ENCODE assay signal across 8 mouse cellular contexts in genomic region chr4:33188164-33188563, GRCm38 (mm10). TPM values are rescaled to one million over a fixed set of nuclear protein-coding genes. Genes with fewer than 3 reads are reported as not detected.
DNase-seq lines count a peak whose midpoint lies in the region; ATAC-seq lines count a peak whose summit lies in the region.
"Had no signal": no experiment of that assay in that cellular context is flagged by ENCODE, and none has a peak within 500 bp of the region (broad histone marks: within the 10 kb centered on the region; RNA-seq: fewer than 3 reads in every experiment).

No protein-coding gene starts in this region.

- no peak overlapping the region for H3K27ac ChIP-seq in forebrain, embryonic 11.5 days (ENCODE audit: low read depth, low read length)
- H3K27ac ChIP-seq in hindbrain, embryonic 14.5 days = peak overlapping the region; percentile 92
- H3K27ac ChIP-seq in limb, embryonic 13.5 days = no peak overlapping the region
- 0 out of 2 replicates have a peak overlapping the region, but pooled peaks have one; percentile 5 for H3K27ac ChIP-seq in midbrain, embryonic 16.5 days (ENCODE audit: low read length)

- no peak overlapping the region for H3K9ac ChIP-seq in forebrain, embryonic 11.5 days (ENCODE audit: low read length)
- peak overlapping the region; percentile 75 for H3K9ac ChIP-seq in hindbrain, embryonic 14.5 days
- no peak overlapping the region for H3K9ac ChIP-seq in limb, embryonic 13.5 days
- H3K9ac ChIP-seq in midbrain, embryonic 16.5 days (ENCODE audit: low read depth, low read length) = no peak overlapping the region

- no peak for ATAC-seq in forebrain, embryonic 11.5 days (replicated peaks; ENCODE audit: low FRiP score)
- no peak for ATAC-seq in hindbrain, embryonic 14.5 days (ENCODE audit: low FRiP score)
- no peak for ATAC-seq in limb, embryonic 13.5 days (ENCODE audit: low FRiP score, low read depth)
- no peak for ATAC-seq in midbrain, embryonic 16.5 days
- no peak for ATAC-seq in inflammation-experienced regulatory T-cells, adult 6 months

- peak overlapping the region; percentile 96; the same call in 1 of the 2 replicates for H3K4me2 ChIP-seq in forebrain, embryonic 11.5 days (ENCODE audit: low read depth, low read length, severe bottlenecking)
- peak overlapping the region; percentile 87 for H3K4me2 ChIP-seq in hindbrain, embryonic 14.5 days (replicated peaks)
- peak overlapping the region; percentile 84 for H3K4me2 ChIP-seq in limb, embryonic 13.5 days (replicated peaks)
- peak overlapping the region; percentile 91 for H3K4me2 ChIP-seq in midbrain, embryonic 16.5 days (ENCODE audit: low read length)

- H3K36me3 ChIP-seq in forebrain, embryonic 11.5 days (ENCODE audit: control insufficient read depth, insufficient read depth, low read length) = no peaks in the 10 kb centered on the region
- peaks cover 5% of the 10 kb centered on the region; the same call in 1 of the 2 replicates for H3K36me3 ChIP-seq in hindbrain, embryonic 14.5 days (replicated peaks; ENCODE audit: control insufficient read depth, insufficient read depth)
- no peaks in the 10 kb centered on the region for H3K36me3 ChIP-seq in limb, embryonic 13.5 days
- H3K36me3 ChIP-seq in midbrain, embryonic 16.5 days (ENCODE audit: control insufficient read depth, insufficient read depth, low read length) = peaks cover 7% of the 10 kb centered on the region; the same call in 1 of the 2 replicates

- H3K27me3 ChIP-seq in forebrain, embryonic 11.5 days (ENCODE audit: control insufficient read depth, insufficient read depth, low read length) = no peaks in the 10 kb centered on the region
- no peaks in the 10 kb centered on the region for H3K27me3 ChIP-seq in hindbrain, embryonic 14.5 days (ENCODE audit: control insufficient read depth, insufficient read depth, low read length)
- H3K27me3 ChIP-seq in limb, embryonic 13.5 days = no peaks in the 10 kb centered on the region
- H3K27me3 ChIP-seq in midbrain, embryonic 16.5 days (ENCODE audit: control insufficient read depth, insufficient read depth, low read depth, low read length) = no peaks in the 10 kb centered on the region; the same call in 1 of the 2 replicates

- peak; percentile 81 for DNase-seq in R1 (ENCODE audit: low read depth, low spot score)
- peak; percentile 84 for DNase-seq in adrenal gland, postnatal 14 days
- peak; percentile 71 for DNase-seq in forebrain, embryonic 11.5 days (ENCODE audit: low spot score)
- peak; percentile 68 for DNase-seq in hindbrain, embryonic 14.5 days (ENCODE audit: low spot score)

- 16% methylated on average over 9 of the region's 9 CpGs for WGBS in forebrain, embryonic 11.5 days
- 18% methylated on average over 9 of the region's 9 CpGs for WGBS in hindbrain, embryonic 14.5 days
- WGBS in limb, embryonic 13.5 days = 13% methylated on average over 9 of the region's 9 CpGs
- WGBS in midbrain, embryonic 16.5 days = 16% methylated on average over 9 of the region's 9 CpGs

- peak overlapping the region; percentile 62; the same call in 1 of the 2 replicates for H3K4me3 ChIP-seq in forebrain, embryonic 11.5 days (ENCODE audit: low read depth, low read length)
- peak overlapping the region; percentile 73 for H3K4me3 ChIP-seq in hindbrain, embryonic 14.5 days (replicated peaks; ENCODE audit: low read length)
- H3K4me3 ChIP-seq in limb, embryonic 13.5 days = peak overlapping the region; percentile 65; the same call in 1 of the 2 replicates
- peak overlapping the region; percentile 78 for H3K4me3 ChIP-seq in midbrain, embryonic 16.5 days (ENCODE audit: low read depth, low read length)
- H3K4me3 ChIP-seq: myocyte had no signal

- H3K4me1 ChIP-seq in forebrain, embryonic 11.5 days (replicated peaks; ENCODE audit: control insufficient read depth, insufficient read depth, low read length) = no peaks in the 10 kb centered on the region; the same call in 1 of the 2 replicates
- 0 out of 2 replicates have a peak, but pooled peaks cover 2% of the 10 kb centered on the region for H3K4me1 ChIP-seq in hindbrain, embryonic 14.5 days (replicated peaks; ENCODE audit: control insufficient read depth, insufficient read depth, low read length)
- H3K4me1 ChIP-seq in limb, embryonic 13.5 days = 0 out of 2 replicates have a peak, but pooled peaks cover 3% of the 10 kb centered on the region
- H3K4me1 ChIP-seq in midbrain, embryonic 16.5 days (ENCODE audit: control insufficient read depth, insufficient read depth, low read length) = peaks cover 7% of the 10 kb centered on the region; the same call in 1 of the 2 replicates

- no peaks in the 10 kb centered on the region for H3K9me3 ChIP-seq in forebrain, embryonic 11.5 days (ENCODE audit: control insufficient read depth, low read length)
- H3K9me3 ChIP-seq in hindbrain, embryonic 14.5 days (ENCODE audit: control insufficient read depth, low read length) = no peaks in the 10 kb centered on the region
- no peaks in the 10 kb centered on the region for H3K9me3 ChIP-seq in limb, embryonic 13.5 days
- H3K9me3 ChIP-seq in midbrain, embryonic 16.5 days (replicated peaks; ENCODE audit: control insufficient read depth, low read length, poor library complexity, severe bottlenecking) = no peaks in the 10 kb centered on the region

RNA-seq across cellular contexts. Expression of gene Pm20d2, which starts 1.4 kb away (rescaled TPM):
- total RNA-seq in adrenal gland, postnatal 14 days (2021) = 34.2 and 39.1 TPM in 2 replicates
- polyA plus RNA-seq in forebrain, embryonic 11.5 days (2014; fragmentation: Nextera tagmentation; extraction: Ambion mirVana) = 1.1 and 1.7 TPM in 2 replicates
- polyA plus RNA-seq in hindbrain, embryonic 14.5 days (2014; fragmentation: Nextera tagmentation; extraction: Ambion mirVana) = 2.1 and 2.3 TPM in 2 replicates
- 0.88 and 1.5 TPM in 2 replicates for polyA plus RNA-seq in limb, embryonic 13.5 days (2015; fragmentation: Nextera tagmentation; extraction: Ambion mirVana)
- 1.9 and 2.0 TPM in 2 replicates for polyA plus RNA-seq in midbrain, embryonic 16.5 days (2015; fragmentation: Nextera tagmentation; extraction: Ambion mirVana)
- polyA plus RNA-seq in inflammation-experienced regulatory T-cells, adult 6 months (2017; shearing (Covaris generic)) = not detected
- polyA plus RNA-seq: myocyte had no signal

RNA-seq across cellular contexts. Expression of gene Srsf12, which starts 20.6 kb away (rescaled TPM):
- 1.6 and 2.0 TPM in 2 replicates for total RNA-seq in adrenal gland, postnatal 14 days (2021)
- polyA plus RNA-seq in forebrain, embryonic 11.5 days (2014; fragmentation: Nextera tagmentation; extraction: Ambion mirVana) = 7.9 and 9.0 TPM in 2 replicates
- polyA plus RNA-seq in hindbrain, embryonic 14.5 days (2014; fragmentation: Nextera tagmentation; extraction: Ambion mirVana) = 68.5 and 80.0 TPM in 2 replicates
- polyA plus RNA-seq in limb, embryonic 13.5 days (2015; fragmentation: Nextera tagmentation; extraction: Ambion mirVana) = 19.6 and 19.8 TPM in 2 replicates
- polyA plus RNA-seq in midbrain, embryonic 16.5 days (2015; fragmentation: Nextera tagmentation; extraction: Ambion mirVana) = 73.3 and 82.4 TPM in 2 replicates
- 1 to 10 TPM; 1.4 to 4.2 (median 3.5) TPM for polyA plus RNA-seq in inflammation-experienced regulatory T-cells, adult 6 months (2017; shearing (Covaris generic))
- polyA plus RNA-seq: myocyte had no signal

RNA-seq across cellular contexts. Expression of gene Gabrr1, which starts 55.8 kb away (rescaled TPM):
- 0.15 and 0.19 TPM in 2 replicates for total RNA-seq in adrenal gland, postnatal 14 days (2021)
- polyA plus RNA-seq in forebrain, embryonic 11.5 days (2014; fragmentation: Nextera tagmentation; extraction: Ambion mirVana) = not detected in 2 replicates
- 0.23 and 0.24 TPM in 2 replicates for polyA plus RNA-seq in hindbrain, embryonic 14.5 days (2014; fragmentation: Nextera tagmentation; extraction: Ambion mirVana)
- polyA plus RNA-seq in limb, embryonic 13.5 days (2015; fragmentation: Nextera tagmentation; extraction: Ambion mirVana) = not detected in 2 replicates
- polyA plus RNA-seq in midbrain, embryonic 16.5 days (2015; fragmentation: Nextera tagmentation; extraction: Ambion mirVana) = 0.67 and 0.82 TPM in 2 replicates
- not detected for polyA plus RNA-seq in inflammation-experienced regulatory T-cells, adult 6 months (2017; shearing (Covaris generic))
- polyA plus RNA-seq: myocyte had no signal

Comparison
In these comparisons a context has a peak if more than half of its experiments do, and no peak if none do; other contexts are left out.
1. H3K27ac ChIP-seq: peak in hindbrain, embryonic 14.5 days (single experiment) and midbrain, embryonic 16.5 days (single experiment); none in forebrain, embryonic 11.5 days (single experiment) and limb, embryonic 13.5 days (single experiment).
2. Peak in every context shown above with its lines, with median percentiles within 50 percentile points of each other: DNase-seq, H3K4me2 ChIP-seq and H3K4me3 ChIP-seq.